Mouse (Mus musculus) G1E (cell line): ENCODE results near the gene Ipcef1.

Experiments used
- CTCF ChIP-seq: IDR thresholded peaks from 2 replicates; pipeline ENCODE4 v1.5.1; 2012; ENCODE audit warnings: low read depth, low read length, inconsistent platforms, mixed read lengths
- GATA1 ChIP-seq: IDR thresholded peaks from 2 replicates; pipeline ENCODE4 v1.6.1; 2012; ENCODE audit warnings: borderline replicate concordance, low read length, inconsistent platforms, mixed read lengths
- GATA2 ChIP-seq: IDR thresholded peaks from 2 replicates; pipeline ENCODE4 v1.6.1; 2012; ENCODE audit warnings: low read depth, low read length, inconsistent platforms, borderline replicate concordance
- POLR2AphosphoS5 ChIP-seq: IDR thresholded peaks from 2 replicates; pipeline ENCODE4 v1.6.1; 2012; ENCODE audit warnings: low read depth, low read length, inconsistent platforms; ENCODE audit not compliant: insufficient replicate concordance
- TAL1 ChIP-seq: conservative IDR thresholded peaks from 2 replicates; pipeline ENCODE4 v1.6.1; 2012; ENCODE audit warnings: low read depth, low read length, inconsistent platforms, mixed read lengths

DNA sequence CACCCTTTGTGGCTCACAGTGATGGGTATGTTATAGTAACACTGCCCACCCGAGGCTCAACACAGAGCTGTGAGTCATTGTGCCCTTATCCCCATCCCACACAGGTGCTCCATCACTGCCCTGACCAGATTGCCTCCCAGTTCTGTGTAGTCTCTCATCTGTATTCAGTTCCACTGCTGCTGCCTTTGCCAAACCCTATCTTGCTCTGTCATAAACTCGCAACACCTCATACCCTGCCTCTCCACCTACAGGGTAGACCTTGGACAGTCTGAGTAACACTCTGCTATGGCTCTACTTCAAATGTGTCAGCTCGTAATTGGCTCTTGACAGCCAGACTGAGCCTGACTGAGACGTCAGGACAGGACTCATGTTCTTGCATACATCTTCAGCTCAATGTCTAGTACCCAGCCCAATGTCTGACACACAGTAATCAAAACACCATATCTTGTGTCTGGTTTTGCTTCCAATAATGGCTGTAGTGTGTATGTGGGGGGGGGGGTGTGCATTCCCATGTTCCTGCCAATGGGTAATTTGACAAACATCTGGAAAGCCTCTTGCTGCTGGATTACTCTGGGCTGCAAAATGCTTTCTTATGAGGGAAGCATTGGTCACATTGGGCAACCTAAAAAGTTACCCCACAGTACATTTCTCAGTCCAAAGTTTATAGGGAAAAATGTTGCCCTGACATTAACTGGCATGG, 64.7 kb downstream of the Ipcef1 start:
- TF ChIP-seq CTCF (no peak), GATA1 (no peak), TAL1 (no peak), GATA2 (no peak), POLR2AphosphoS5 (no peak)
